Mouse (Mus musculus): ENCODE measurements at regions not wholly inside any gene's neighbourhood (a gene's known extent, or its start where the extent isn't known, plus 50 kb on each side); places are given as distances from the start of the nearest gene placed in this dataset.
"Not testable (repeated sequence)": the region's sequence is repeated elsewhere in the genome, so short reads cannot be mapped to it uniquely, and the experiment has no call there.

- DNase-seq (ENCODE audit: low spot score) = not testable (repeated sequence)
Measured at GRCm38 (mm10) chr12:20415397-20415796, 461.1 kb downstream of the Gm21863 start.

DNA sequence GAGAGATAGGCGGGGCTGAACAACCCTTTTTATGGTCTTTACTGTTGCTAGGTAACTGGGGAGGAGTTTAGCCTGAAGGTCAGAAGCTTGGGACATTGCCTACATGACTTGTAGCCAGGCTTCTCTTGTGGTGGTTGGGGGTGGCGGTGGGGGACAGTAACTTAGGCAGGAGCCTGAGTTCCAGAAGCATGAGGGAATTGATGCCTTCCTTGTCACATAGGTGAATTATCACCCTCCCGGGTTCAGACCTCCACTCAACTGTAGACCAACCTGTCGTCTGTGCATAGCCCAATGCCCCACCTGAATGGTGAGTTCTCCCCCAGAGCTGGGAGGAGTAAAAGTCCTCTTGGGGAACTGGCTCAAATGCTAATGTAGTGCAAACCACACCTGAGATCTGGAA is 472.1 kb downstream of the Gm21863 start:
- DNase-seq (ENCODE audit: low spot score) = not testable (repeated sequence)

- DNase-seq (ENCODE audit: low spot score) = peak; percentile 77
Measured at GRCm38 (mm10) chr12:20464585-20464984, 510.3 kb downstream of the Gm21863 start.

Measured in adipocyte (in vitro differentiated cells).